Mouse (Mus musculus) testis, adult 2 months (tissue): ENCODE measurements at regions not wholly inside any gene's neighbourhood (a gene's known extent, or its start where the extent isn't known, plus 50 kb on each side); places are given as distances from the start of the nearest gene placed in this dataset.
A peak's percentile ranks its signal among the peaks of the same experiment; 100 is the strongest.

Experiments
- H3K27ac ChIP-seq: fragments of 200-500 bp; 2 replicates; pipeline ENCODE4 v1.5.1; 2012; ENCODE audit warnings: low read depth, low read length; ENCODE audit not compliant: control insufficient read depth, insufficient read depth
- H3K27me3 ChIP-seq: fragments of 200-500 bp; 2 replicates; pipeline ENCODE4 v1.6.1; 2012; ENCODE audit warnings: mild to moderate bottlenecking, low read length, moderate library complexity; ENCODE audit not compliant: control insufficient read depth, insufficient read depth
- H3K36me3 ChIP-seq: fragments of 200-500 bp; 2 replicates; pipeline ENCODE4 v1.6.1; 2012; ENCODE audit warnings: mild to moderate bottlenecking, low read length; ENCODE audit not compliant: control insufficient read depth, insufficient read depth
- H3K4me1 ChIP-seq: fragments of 200-500 bp; 2 replicates; pipeline ENCODE4 v1.6.1; 2012; ENCODE audit warnings: low read length; ENCODE audit not compliant: control insufficient read depth, insufficient read depth
- H3K4me3 ChIP-seq: fragments of 200-500 bp; 2 replicates; pipeline ENCODE4 v1.5.1; 2012; ENCODE audit warnings: low read depth, mild to moderate bottlenecking, low read length, moderate library complexity, mixed read lengths; ENCODE audit not compliant: control insufficient read depth
- CTCF ChIP-seq: fragments of 200-500 bp; IDR thresholded peaks from 2 replicates; pipeline ENCODE4 v1.5.1; 2012; ENCODE audit warnings: low read depth, mild to moderate bottlenecking, inconsistent platforms, low read length, moderate library complexity; ENCODE audit not compliant: control insufficient read depth, insufficient read depth, insufficient replicate concordance
- POLR2A ChIP-seq: fragments of 200-500 bp; IDR thresholded peaks from 2 replicates; pipeline ENCODE4 v1.6.1; 2012; ENCODE audit warnings: low read depth, mild to moderate bottlenecking, inconsistent platforms, low read length, moderate library complexity; ENCODE audit not compliant: control insufficient read depth

GRCm38 (mm10) chr10:111593280-111593679 is 87.2 kb downstream of the Phlda1 start:
- peaks cover 9% of the 10 kb centered on the region for H3K4me1 ChIP-seq
- no peak overlapping the region for H3K4me3 ChIP-seq
- H3K27me3 ChIP-seq, result no peaks in the 10 kb centered on the region
- no peaks in the 10 kb centered on the region for H3K36me3 ChIP-seq
- no peak overlapping the region for H3K27ac ChIP-seq
- no peak for TF ChIP-seq POLR2A
- TF ChIP-seq CTCF, result no peak

DNA sequence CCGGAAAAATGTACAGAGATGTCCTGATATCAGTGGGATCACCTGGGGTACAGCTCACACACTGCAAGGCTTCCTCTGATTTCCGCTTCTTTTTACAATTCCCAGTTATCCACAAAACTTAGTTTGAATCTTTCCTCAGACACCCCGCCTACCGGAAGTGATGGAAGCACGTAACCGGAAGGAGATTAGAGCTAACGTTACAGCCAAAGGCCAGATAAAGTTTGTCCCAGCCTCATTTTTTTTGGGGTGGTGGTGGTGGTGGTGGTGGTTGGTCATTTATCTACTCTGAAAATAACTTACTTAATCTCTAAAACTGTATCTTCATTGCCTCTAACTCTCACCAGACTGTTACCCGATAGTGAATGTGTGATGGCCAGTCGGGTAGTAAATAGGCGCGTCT is 88.1 kb downstream of the Phlda1 start:
- no peak for TF ChIP-seq CTCF
- TF ChIP-seq POLR2A, result no peak
- Histone ChIP-seq H3K27me3 (no peaks in the 10 kb centered on the region), H3K36me3 (no peaks in the 10 kb centered on the region), H3K4me3 (peak overlapping the region; percentile 95), H3K4me1 (peaks cover 9% of the 10 kb centered on the region), H3K27ac (peak overlapping the region; percentile 86)

- Histone ChIP-seq H3K27me3 (no peaks in the 10 kb centered on the region), H3K4me3 (peak overlapping the region; percentile 95), H3K36me3 (no peaks in the 10 kb centered on the region), H3K27ac (peak overlapping the region; percentile 86), H3K4me1 (peaks cover 9% of the 10 kb centered on the region)
- TF ChIP-seq POLR2A, result no peak
- no peak for TF ChIP-seq CTCF
These were observed 88.6 kb downstream of the Phlda1 start for GRCm38 (mm10) chr10:111594651-111595050.

DNA sequence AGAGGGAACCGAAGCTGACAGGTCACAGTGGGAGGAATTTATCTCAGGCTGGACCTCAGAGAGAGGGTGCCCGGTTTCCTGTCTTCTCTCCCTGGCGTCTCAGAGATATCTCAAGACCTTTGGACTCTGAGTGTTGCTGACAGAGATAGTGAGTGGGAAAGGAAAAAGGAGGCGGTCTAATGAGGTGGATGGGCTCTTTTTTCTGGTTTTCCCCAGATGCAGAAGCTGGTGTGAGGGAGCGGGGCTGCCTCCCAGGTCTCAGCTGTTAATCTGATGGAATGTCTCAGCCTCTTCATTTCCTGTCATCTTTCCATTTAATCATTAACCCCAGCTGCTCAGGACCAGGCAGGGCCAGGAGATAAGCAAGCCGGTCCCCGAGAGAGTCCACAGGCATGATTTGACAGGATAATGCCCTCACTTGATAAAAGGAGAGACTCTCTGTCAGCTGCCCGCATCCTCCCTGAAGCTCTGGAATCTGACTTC is 89.5 kb downstream of the Phlda1 start:
- no peaks in the 10 kb centered on the region for H3K27me3 ChIP-seq
- H3K36me3 ChIP-seq, result no peaks in the 10 kb centered on the region
- peaks cover 9% of the 10 kb centered on the region for H3K4me1 ChIP-seq
- H3K27ac ChIP-seq, result no peak overlapping the region
- TF ChIP-seq POLR2A, result no peak
- TF ChIP-seq CTCF, result no peak
- H3K4me3 ChIP-seq, result peak overlapping the region; percentile 95

DNA sequence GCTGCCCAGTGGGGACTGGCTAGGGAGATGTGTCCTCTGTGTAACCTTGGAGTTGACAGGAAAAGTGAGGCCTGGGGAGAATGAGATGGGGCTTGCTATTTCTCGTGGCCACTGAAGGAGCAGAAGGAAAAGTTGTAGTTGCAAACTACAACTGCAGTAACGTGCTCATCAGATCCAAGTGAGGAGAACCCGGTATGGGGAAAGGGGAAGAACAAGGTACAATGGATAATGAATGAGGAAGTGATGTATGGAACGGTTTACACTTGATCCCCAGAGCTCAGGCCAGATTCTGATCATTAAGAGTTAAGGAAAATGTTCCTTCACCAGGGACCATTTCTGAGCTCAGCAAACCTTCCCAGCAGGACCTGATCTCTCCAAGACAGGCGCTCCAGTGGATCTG is 92.6 kb downstream of the Phlda1 start:
- Histone ChIP-seq H3K27me3 (no peaks in the 10 kb centered on the region), H3K4me3 (no peak overlapping the region), H3K36me3 (no peaks in the 10 kb centered on the region), H3K27ac (no peak overlapping the region), H3K4me1 (peaks cover 9% of the 10 kb centered on the region)
- TF ChIP-seq CTCF (no peak), POLR2A (no peak)

GRCm38 (mm10) chr10:111599297-111600250 is 93.5 kb downstream of the Phlda1 start:
- Histone ChIP-seq H3K4me3 (no peak overlapping the region), H3K4me1 (peaks cover 9% of the 10 kb centered on the region), H3K27ac (no peak overlapping the region), H3K27me3 (no peaks in the 10 kb centered on the region), H3K36me3 (no peaks in the 10 kb centered on the region)
- no peak for TF ChIP-seq POLR2A
- no peak for TF ChIP-seq CTCF

DNA sequence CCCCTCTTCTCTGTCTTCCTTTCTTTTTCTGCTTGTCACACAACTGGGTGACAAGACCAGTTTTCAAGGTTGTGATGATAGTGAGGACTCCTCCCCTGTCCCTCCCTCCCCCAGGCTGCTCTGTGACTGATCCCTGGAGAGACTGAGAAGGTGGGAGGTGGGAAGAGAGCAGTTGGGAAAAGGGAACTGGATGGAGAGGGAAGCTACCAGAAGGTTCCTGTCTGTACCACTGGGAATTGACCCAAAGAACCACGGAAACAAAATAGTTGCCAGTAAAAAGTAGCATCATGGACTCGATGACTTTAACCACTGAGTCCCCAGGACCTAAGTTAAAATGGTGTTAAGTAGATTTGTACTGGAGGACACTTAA is 94.2 kb downstream of the Phlda1 start:
- H3K4me3 ChIP-seq, result no peak overlapping the region
- H3K4me1 ChIP-seq, result peaks cover 3% of the 10 kb centered on the region
- no peak overlapping the region for H3K27ac ChIP-seq
- no peak for TF ChIP-seq POLR2A
- no peak for TF ChIP-seq CTCF
- H3K36me3 ChIP-seq, result no peaks in the 10 kb centered on the region
- H3K27me3 ChIP-seq, result no peaks in the 10 kb centered on the region
